17 mouse cellular contexts compared by ENCODE assay signal in genomic region chrX:9201954-9202353, GRCm38 (mm10). TPM values are rescaled to one million over a fixed set of nuclear protein-coding genes. Genes with fewer than 3 reads are reported as not detected.
DNase-seq lines count a peak whose midpoint lies in the region; ATAC-seq and TF ChIP-seq lines count a peak whose summit lies in the region.
"Had no signal": no experiment of that assay in that cellular context is flagged by ENCODE, and none has a peak within 500 bp of the region (broad histone marks: within the 10 kb centered on the region; RNA-seq: fewer than 3 reads in every experiment).

No protein-coding gene starts in this region.

- no peak overlapping the region for H3K9ac ChIP-seq in heart, embryonic 13.5 days
- H3K9ac ChIP-seq in hindbrain, embryonic 15.5 days, result no peak overlapping the region
- H3K9ac ChIP-seq: embryonic facial prominence, embryonic 15.5 days; liver, postnatal 0 days had no signal

- H3K4me3 ChIP-seq in heart, embryonic 13.5 days, result no peak overlapping the region
- H3K4me3 ChIP-seq in hindbrain, embryonic 15.5 days, result peak overlapping the region; percentile 24
- H3K4me3 ChIP-seq: embryonic facial prominence, embryonic 15.5 days had no signal

- no peak overlapping the region for H3K27ac ChIP-seq in heart, embryonic 13.5 days (replicated peaks)
- peak overlapping the region; percentile 48; the same call in 1 of the 2 replicates for H3K27ac ChIP-seq in hindbrain, embryonic 15.5 days (replicated peaks)
- H3K27ac ChIP-seq: embryonic facial prominence, embryonic 15.5 days had no signal

- H3K27me3 ChIP-seq in heart, embryonic 13.5 days (replicated peaks), result peaks cover 29% of the 10 kb centered on the region
- H3K27me3 ChIP-seq in hindbrain, embryonic 15.5 days, result no peaks in the 10 kb centered on the region

- no peak for ATAC-seq in heart, embryonic 13.5 days (ENCODE audit: extremely low read depth, insufficient number of reproducible peaks, low FRiP score, low TSS enrichment)
- ATAC-seq in hindbrain, embryonic 15.5 days (ENCODE audit: low FRiP score, low read depth), result no peak
- no peak for ATAC-seq in CD4-positive, CD25-positive, alpha-beta regulatory T cell, adult 4 months
- ATAC-seq: liver, postnatal 0 days had no signal

- TF ChIP-seq CTCF in brain, embryonic 14.5 days (IDR thresholded peaks at IDR 0.05; ENCODE audit: borderline replicate concordance, extremely low read depth, insufficient read depth, insufficient read length), result no peak

- no peak for DNase-seq in heart, adult 11 months
- peak; percentile 50 for DNase-seq in 416B (ENCODE audit: low read depth)
- DNase-seq in brain, embryonic 14.5 days (ENCODE audit: low read depth), result peak; percentile 84
- DNase-seq in gastrocnemius, adult 8-10 months (ENCODE audit: low spot score in 2 of 2), result no peak
- DNase-seq in layer of hippocampus, adult 8-10 months (ENCODE audit: low spot score in 2 of 2), result no peak
- DNase-seq: cerebellum, postnatal 25 days; kidney, adult 9 months; liver, postnatal 0 days had no signal

- H3K4me2 ChIP-seq in heart, embryonic 13.5 days, result peak overlapping the region; percentile 11; the same call in 1 of the 2 replicates
- H3K4me2 ChIP-seq in hindbrain, embryonic 15.5 days, result peak overlapping the region; percentile 41
- H3K4me2 ChIP-seq: embryonic facial prominence, embryonic 15.5 days had no signal

- TF ChIP-seq POLR2A in brain, embryonic 14.5 days (IDR thresholded peaks at IDR 0.05; ENCODE audit: borderline replicate concordance, extremely low read depth, insufficient read depth, insufficient read length, poor library complexity, severe bottlenecking), result no peak

- no peaks in the 10 kb centered on the region for H3K9me3 ChIP-seq in heart, embryonic 13.5 days
- no peaks in the 10 kb centered on the region for H3K9me3 ChIP-seq in hindbrain, embryonic 15.5 days
- H3K9me3 ChIP-seq: embryonic facial prominence, embryonic 15.5 days had no signal

- H3K4me1 ChIP-seq in heart, embryonic 13.5 days, result peaks cover 5% of the 10 kb centered on the region; the same call in 1 of the 2 replicates
- no peaks in the 10 kb centered on the region for H3K4me1 ChIP-seq in hindbrain, embryonic 15.5 days (replicated peaks)
- H3K4me1 ChIP-seq: embryonic facial prominence, embryonic 15.5 days had no signal

- no peaks in the 10 kb centered on the region for H3K36me3 ChIP-seq in heart, embryonic 13.5 days
- H3K36me3 ChIP-seq in hindbrain, embryonic 15.5 days, result no peaks in the 10 kb centered on the region
- H3K36me3 ChIP-seq: embryonic facial prominence, embryonic 15.5 days had no signal

- 56% methylated on average over 2 of the region's 2 CpGs for WGBS in heart, embryonic 13.5 days
- whole genome bisulfite sequencing in hindbrain, embryonic 15.5 days, result 60% methylated on average over 2 of the region's 2 CpGs

RNA-seq across cellular contexts. Expression of gene Lancl3, which starts 2.3 kb away (rescaled TPM):
- 0.95 and 1.2 TPM in 2 replicates for polyA plus RNA-seq in heart, embryonic 13.5 days (2015; fragmentation: Nextera tagmentation; extraction: Ambion mirVana)
- polyA plus RNA-seq in brain, embryonic 14.5 days (2012; rRNA removed), result 1.9 and 2.8 TPM in 2 replicates
- 5.4 and 5.5 TPM in 2 replicates for polyA plus RNA-seq in hindbrain, embryonic 15.5 days (2015; fragmentation: Nextera tagmentation; extraction: Ambion mirVana)
- under 1 TPM; 0.39 to 0.85 TPM for polyA plus RNA-seq in CD4-positive, CD25-positive, alpha-beta regulatory T cell, adult 4 months (2017; shearing (Covaris generic))
- total RNA-seq in gastrocnemius, adult 8-10 months (2022), result under 1 TPM; 0.08 to 0.51 (median 0.17) TPM
- 1 to 10 TPM; 5.0 to 6.1 (median 5.9) TPM for total RNA-seq in layer of hippocampus, adult 8-10 months (2022)
- total RNA-seq: megakaryocyte, adult 5-6 weeks had no signal

RNA-seq across cellular contexts. Expression of gene Gm14862, which starts 54.7 kb away (rescaled TPM):
- polyA plus RNA-seq in heart, embryonic 13.5 days (2015; fragmentation: Nextera tagmentation; extraction: Ambion mirVana), result 0.47 TPM in 1 of 2 replicates, not detected in the other
- polyA plus RNA-seq in brain, embryonic 14.5 days (2012; rRNA removed), result not detected in 2 replicates
- 0.21 TPM in 1 of 2 replicates, not detected in the other for polyA plus RNA-seq in hindbrain, embryonic 15.5 days (2015; fragmentation: Nextera tagmentation; extraction: Ambion mirVana)
- polyA plus RNA-seq in CD4-positive, CD25-positive, alpha-beta regulatory T cell, adult 4 months (2017; shearing (Covaris generic)), result 1 to 10 TPM in 1 of 2 experiments, under 1 TPM in 1; 0.38 to 1.2 TPM
- not detected for total RNA-seq in gastrocnemius, adult 8-10 months (2022)
- not detected for total RNA-seq in layer of hippocampus, adult 8-10 months (2022)
- total RNA-seq: gastrocnemius, adult 18-20 months; heart, postnatal 10 days; layer of hippocampus, postnatal 14 days; megakaryocyte, adult 5-6 weeks; neutrophil, adult 5-6 weeks had no signal
- polyA plus RNA-seq: embryonic facial prominence, embryonic 15.5 days had no signal

Comparison
In these comparisons a context has a peak if more than half of its experiments do, and no peak if none do; other contexts are left out.
1. DNase-seq: peak in 416B (single experiment) and brain, embryonic 14.5 days (single experiment); none in heart, adult 11 months (single experiment), gastrocnemius, adult 8-10 months (0 of 2) and layer of hippocampus, adult 8-10 months (0 of 2).